Mouse (Mus musculus): Measurements from ENCODE around the gene Cbfa2t2. TPM values are rescaled to one million over a fixed set of nuclear protein-coding genes. Genes with fewer than 3 reads are reported as not detected.
"Not testable (repeated sequence)": the region's sequence is repeated elsewhere in the genome, so short reads cannot be mapped to it uniquely, and the experiment has no call there.

Cbfa2t2 gene
- total RNA-seq, 2 experiments from 2014 or later = 45.8 to 60.4 TPM

DNA sequence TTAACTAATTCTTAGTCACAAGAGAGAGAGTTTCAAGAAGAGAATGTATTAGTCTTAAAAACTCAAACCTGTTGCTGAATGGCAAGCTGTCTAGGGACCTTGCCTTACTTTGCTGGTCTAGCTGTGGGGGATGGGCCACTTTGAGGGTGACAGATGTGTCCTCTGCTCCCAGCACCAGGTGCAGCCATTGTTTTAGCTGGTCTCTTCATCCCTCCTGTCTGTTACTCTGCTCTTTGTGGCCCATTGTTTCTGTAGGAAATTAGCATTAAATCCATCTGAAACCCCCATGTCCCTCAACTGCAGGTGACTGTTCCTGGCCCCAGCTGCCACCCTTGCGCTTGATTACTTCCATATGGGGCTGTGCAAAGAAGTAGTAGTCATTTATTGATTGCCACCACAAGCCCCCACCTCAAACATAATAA, 29.6 kb downstream of the Cbfa2t2 start:
- DNase-seq (ENCODE audit: low spot score in 2 of 2) = no peak

DNA sequence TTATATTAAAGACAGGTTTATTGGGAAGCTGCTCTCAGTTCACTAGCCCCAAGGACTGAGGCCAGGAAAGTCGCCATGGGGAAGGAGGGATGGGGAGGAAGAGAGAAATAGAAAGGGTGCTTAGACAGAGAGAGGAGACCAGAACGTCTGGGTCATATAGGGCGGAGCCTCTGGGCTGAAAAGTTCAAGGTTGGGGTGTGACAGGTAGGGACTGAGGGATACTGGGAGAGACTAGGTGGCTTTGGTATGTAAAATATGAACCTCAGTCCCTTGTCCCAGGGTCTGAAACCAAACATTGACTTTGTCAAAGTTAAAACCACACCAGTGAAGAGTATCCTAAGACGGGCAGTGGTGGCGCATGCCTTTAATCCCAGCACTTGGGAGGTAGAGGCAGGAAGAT, 30.9 kb downstream of the Cbfa2t2 start:
- no peak for DNase-seq (ENCODE audit: low spot score in 2 of 2)

DNA sequence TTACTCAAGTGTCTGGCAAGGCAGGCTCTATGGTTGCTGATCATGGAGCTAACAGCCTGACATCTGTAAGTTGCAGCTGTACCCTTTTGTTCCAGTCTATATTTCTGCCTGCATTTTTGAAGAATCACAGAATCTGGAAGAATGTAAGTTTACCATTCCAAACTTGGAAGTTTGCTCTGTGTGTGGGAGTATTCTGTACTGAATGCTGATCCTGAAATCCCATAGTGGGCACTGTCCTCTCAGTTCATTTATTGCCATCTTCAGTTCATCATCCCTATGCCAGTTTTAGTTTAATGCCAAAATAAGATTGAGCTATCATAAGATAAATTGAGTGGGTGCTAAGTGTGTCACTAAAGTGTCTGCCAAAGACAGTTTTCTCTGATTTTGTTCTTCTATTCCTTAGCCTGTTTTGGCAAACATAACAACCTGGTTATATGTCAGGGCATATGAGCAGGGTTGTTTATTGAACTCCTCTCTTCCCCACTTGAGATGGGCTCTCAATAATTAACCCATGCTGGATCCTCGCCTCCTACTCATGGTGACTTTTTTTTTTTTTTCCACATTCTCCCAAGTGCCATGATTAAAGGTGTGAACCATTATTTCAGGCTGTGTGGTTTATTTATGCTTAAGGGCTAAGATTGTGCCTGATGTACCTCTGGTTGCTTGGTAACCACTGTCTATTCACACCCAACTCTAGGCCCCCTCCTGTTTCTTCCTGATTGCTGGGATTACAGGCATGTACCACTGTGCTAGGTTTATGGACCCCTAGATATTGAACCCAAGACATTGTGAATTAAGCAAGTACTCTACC, 38.2 kb downstream of the Cbfa2t2 start:
- no peak for DNase-seq (ENCODE audit: low spot score in 2 of 2)

DNA sequence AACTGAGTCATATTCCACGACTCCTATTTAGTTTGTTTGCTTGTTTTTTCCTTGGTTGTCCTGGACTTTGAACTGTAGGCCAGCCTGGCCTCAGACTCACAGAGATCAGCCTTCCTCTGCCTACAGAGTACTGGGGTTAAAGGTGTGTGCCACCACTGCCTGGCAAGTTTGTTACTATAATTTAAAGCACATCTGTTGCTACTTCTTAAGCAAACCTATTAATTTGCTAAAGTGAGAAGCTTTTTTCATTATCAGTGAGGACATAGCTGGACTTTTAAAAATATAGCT, 38.7 kb downstream of the Cbfa2t2 start:
- no peak for DNase-seq (ENCODE audit: low spot score in 2 of 2)

DNA sequence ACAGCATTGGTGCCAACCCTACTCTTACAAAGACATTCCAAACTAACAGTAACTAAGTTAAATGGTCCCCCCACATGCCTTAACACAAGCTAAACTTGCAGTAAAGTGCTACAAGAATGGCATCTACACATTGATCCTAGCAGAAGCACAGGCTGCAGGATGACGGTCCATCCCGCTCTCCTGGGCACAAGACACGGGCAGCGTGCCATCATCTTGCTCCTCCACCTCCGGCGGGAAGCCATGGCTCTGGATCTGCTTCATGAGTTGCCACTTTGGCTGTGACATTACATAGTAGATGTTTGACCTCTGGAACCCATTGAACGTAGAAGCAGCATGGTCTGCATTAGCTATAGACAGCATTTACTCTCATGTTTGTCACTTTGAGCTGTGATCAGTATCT, 39.6 kb downstream of the Cbfa2t2 start:
- no peak for DNase-seq (ENCODE audit: low spot score in 2 of 2)

DNA sequence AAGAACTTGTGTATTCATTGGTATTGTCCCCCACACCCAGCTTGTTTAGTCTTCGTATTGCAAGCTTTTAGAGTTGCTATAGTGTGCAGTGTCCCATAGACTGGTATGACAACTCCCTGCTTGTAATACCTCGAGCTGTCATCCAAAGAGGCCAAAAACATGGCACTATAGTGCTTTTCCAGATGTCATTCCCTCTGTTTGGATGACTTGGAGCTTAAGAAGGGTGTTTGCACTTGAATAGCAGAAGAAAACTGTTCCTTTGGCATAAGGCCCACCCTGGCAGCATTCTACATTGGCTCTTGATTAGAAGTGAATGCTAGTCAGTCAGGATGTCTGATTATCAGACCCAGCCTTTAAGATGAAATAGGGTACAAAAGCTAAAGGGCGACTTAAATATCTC, 40.7 kb downstream of the Cbfa2t2 start:
- DNase-seq (ENCODE audit: low spot score in 2 of 2) = no peak

DNA sequence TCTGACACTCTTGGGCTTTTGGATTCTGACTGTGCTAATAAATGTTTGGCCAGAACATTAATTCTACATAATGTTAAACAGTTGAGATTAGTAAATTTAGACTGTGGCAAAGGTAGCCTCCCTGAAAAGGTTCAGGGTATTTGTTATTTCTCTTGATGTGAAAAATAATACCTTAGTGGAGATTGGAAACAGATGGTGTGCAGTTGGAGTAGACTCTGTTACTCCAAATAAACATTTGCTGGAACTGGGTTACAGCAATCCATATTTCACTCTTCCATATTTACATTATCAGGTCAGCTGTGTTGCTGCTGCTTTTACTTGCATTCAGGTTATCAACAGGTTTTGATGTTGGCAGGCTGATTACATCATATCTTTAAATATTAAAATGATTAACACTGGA, 55.5 kb downstream of the Cbfa2t2 start:
- no peak for DNase-seq (ENCODE audit: low spot score in 2 of 2)

DNA sequence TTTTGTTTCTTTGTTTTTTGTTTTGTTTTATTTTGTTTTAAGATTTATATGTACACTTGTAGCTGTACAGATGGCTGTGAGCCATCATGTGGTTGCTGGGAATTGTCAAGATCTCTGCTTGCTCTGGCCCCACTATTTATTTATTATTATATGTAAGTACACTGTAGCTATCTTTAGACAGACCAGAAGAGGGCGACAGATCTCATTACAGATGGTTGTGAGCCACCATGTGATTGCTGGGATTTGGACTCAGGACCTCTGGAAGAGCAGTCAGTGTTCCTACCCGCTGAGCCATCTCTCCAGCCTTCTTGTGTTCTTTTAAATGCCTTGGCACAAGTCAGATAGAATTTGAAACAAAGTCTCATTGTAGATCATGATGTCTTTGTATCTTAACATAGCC, 57.3 kb downstream of the Cbfa2t2 start:
- not testable (repeated sequence) for DNase-seq (ENCODE audit: low spot score in 2 of 2)

DNA sequence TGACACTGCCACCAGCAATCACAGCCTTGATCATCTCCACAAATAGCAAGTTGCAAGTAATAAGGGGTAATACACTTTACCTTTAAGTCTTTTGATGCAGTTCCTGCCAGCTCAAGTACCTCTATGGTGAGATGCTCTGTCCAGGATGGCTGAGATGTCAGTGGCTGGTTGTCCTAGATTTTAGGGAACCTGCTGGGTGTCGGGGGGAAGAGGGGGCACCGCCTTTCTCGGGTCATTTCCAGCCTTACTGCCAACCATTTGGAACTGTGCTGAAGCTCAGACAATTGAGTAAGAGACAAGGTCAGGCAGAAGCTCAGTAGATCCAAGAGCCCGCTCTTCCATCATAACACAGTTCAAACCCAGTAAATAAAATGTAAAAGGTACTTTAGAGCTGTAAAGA, 58.7 kb downstream of the Cbfa2t2 start:
- DNase-seq (ENCODE audit: low spot score in 2 of 2) = no peak

DNA sequence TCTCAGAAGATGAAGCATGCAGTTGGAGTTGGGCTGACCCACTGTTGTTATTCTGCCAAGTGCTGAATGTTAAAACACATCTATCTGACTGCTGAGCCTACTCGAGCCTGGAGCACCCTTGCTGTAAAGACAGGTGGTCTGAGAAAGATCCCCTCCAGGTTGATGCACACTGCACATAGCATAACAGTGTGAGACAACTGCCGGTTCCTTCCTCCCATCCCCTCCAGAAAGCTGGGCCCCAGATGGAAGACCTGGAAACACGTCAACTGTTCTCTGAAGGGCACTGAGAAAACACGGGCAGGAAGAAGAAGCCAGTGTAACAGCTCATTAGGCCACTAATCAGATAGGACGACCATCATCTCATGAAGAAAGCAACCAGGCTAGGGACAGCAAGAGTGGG, 62.3 kb downstream of the Cbfa2t2 start:
- no peak for DNase-seq (ENCODE audit: low spot score in 2 of 2)

DNA sequence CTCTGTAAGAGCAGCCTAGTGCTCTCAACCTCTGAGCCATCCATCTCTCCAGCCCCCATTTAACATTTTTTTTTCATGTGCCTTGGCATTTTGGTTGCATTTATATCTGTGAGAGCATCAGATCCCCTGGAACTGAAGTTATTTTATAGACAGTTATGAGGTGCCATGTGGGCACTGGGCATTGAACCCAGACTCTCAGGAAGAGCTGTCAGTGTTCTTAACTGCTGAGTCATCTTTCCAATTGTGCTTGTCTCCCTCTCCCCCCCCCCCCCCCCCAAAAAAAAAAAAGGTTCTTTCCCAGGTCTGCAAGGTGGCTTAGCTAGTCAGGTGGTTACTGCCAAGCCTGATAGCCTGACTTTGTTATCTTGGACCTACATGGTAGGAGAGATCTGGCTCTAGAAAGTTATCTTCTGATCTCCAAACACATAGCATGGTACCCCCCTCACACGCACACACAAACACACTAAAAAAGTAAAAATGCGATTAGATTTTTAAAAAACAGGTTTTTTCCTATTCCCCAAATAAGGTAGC, 63.5 kb downstream of the Cbfa2t2 start:
- no peak for DNase-seq (ENCODE audit: low spot score in 2 of 2)

DNA sequence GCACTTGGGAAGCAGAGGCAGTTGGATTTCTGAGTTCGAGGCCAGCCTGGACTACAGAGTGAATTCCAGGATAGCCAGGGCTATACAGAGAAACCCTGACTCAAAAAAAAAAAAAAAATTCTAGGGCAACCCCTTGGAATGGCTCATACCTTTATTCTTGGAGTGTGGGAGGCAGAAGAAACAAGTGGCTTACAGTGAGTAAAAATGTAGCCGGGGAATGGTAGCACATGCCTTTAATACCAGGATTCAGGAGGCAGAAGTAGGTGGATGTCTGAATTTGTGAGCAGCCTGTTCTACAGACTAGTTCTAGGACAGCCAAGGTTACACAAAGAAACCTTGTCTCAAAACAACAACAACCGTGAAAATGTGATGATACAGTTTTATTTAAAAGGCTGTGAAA, 64.5 kb downstream of the Cbfa2t2 start:
- DNase-seq (ENCODE audit: low spot score in 2 of 2) = no peak

DNA sequence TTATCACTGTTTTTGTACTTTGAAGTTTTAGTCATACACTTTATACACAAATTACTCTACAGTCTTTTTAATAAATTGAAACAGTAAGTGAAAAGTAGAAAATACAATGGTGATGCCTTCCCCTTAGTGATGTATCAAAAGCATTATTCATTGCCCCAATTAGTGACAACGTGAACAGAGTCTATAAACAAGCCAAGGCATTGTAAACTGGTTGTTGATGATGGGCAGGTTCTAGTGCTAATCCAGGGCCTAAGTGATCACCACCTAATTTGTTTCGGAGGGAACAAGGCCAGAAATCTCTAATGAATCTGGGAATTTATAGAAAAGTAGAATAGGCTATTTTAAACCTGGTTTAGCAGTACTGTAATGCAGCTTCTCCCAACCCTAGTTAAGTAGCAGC, 70.8 kb downstream of the Cbfa2t2 start:
- DNase-seq (ENCODE audit: low spot score in 2 of 2) = no peak

DNA sequence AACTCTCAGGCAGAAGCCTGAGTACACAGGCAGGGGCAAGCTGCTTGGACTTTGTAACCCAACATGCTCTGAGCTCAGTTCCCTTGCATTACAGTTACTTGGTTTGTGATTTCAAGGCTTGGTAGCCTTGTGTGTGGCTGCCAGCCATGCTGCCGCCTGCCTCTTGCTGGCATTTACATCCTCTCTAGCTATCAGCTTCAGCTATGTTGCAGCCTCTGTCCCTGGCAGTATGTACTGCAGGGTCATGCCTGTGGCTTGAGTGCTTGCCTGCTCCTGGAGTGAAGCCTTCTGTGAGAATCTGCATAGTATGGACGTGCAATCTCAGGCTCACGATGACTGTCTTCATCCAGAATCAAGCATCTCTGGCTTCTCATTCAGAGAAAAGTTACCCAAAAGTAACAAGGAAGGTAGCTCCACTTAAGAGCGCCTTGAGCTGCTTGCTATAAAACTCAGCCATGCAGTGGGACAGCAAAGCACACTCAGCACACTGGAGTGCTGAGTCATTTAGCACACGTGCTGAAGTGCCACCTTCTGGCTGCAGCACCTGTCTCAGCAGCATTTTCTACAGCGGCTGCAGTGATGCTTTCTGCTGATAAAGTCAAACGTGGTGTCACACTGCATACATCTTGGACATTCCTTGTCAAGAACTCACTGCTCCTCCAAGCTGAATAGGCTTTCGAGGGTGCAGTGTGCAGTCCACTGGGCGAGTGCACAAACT, 71.4 kb downstream of the Cbfa2t2 start:
- DNase-seq (ENCODE audit: low spot score in 2 of 2) = no peak

DNA sequence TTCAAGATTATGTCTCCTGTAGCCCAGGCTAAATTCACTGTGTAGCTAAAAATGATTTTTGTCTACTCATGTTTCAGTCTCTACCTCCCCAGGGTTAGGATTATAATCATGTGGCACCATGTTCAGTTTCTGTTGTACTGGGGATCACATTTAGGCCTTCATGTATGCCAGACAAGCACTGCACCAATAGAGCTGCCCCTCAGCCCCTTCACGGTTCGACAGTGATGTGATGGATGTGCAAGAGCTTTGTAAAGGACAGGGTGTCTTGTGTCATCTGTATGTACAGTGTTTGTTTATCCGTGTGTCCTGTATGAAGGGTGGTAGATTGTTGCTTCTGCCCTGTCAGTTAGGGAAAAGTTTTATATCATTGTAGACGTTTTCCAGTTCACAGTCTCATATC, 72.2 kb downstream of the Cbfa2t2 start:
- no peak for DNase-seq (ENCODE audit: low spot score in 2 of 2)

DNA sequence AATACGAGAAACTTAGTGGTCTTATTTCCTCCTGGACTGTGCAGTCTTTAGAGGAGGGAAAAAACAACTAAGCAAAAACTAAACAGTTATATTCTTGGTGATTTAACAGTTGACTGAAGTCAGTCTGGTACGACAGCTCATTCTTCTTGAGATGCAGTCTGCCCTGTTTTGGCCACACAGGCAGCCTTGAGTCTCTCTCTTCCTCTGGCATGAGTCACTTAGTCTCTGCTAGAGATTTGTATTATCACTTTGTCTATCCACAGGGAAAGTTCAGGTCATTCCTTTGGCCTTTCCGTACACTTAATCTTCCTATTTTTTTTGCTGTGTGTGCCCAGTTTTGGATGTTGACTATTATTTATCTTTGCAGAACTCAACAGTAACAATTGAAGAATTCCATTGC, 73.9 kb downstream of the Cbfa2t2 start:
- DNase-seq (ENCODE audit: low spot score in 2 of 2) = no peak

DNA sequence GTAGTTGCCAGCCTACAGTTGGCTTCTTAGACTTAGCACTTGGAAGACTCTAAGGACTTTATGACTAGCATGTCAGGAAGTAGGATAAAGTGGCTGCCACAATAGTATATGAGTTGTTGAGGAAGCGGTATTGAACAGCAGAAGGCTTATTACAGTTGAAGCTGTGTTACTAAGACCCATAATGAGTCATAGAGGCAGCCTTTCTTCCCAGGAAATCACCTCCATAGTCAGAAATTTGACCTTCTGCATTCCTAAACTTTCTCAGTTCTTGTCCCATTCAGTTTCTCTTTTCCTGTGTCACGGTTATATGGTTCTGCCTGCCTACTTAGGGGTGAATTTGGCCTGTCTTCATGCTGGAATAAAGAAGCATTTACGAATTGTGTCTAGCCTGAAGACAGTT, 80.7 kb downstream of the Cbfa2t2 start:
- DNase-seq (ENCODE audit: low spot score in 2 of 2) = no peak

DNA sequence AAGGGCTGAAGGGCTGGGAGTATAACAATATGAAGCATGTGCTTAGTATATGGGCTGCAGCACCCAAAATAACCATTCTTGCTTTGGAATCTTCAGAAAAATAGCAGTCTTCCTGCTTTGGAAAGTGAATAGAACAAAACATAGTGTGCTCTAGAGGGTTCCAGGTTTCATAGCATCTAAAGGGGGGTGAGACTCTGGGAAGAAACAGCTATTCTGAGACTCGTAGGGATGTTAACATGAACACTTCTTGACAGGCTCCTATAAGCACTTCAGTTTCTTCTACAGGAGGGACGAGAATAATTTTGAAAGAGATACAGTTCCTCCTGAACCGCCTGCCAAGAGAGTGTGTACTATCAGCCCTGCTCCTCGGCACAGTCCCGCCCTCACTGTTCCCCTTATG, 81.1 kb downstream of the Cbfa2t2 start:
- no peak for DNase-seq (ENCODE audit: low spot score in 2 of 2)

DNA sequence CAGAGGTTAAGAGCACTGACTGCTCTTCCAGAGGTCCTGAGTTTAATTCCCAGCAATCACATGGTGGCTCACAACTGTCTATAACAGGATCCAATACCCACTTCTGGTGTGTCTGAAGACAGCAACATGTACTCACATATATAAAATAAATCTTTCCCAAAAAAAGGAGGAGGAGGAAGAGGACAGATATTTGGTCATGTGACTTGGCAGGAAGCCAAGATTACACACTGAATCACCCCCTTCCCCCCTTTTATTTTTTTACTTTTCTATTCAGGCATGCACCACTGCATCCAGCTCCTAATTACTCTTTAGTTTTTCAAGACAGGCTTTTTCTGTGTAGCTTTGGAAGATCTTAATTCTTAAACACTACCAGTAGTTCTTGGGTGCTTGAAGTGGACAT, 85.2 kb downstream of the Cbfa2t2 start:
- no peak for DNase-seq (ENCODE audit: low spot score in 2 of 2)

DNA sequence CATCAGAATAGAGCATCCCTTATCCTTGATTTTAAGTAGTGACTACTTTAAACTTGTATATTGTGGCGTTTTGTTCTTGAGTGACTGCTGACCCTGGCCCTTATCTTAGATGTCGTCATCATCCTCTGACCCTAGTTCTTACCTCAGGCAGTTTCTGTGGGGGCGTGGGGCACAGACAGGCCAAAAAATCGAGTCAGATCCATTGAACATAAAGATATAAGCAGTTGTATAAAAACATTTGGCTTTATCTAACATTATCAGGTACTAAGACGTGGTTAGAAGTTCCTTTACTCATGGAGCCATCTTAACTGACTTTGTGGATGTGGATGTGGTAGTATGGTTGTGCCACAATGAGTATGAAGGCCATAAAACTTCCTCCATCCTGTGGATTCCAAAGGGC, 86.1 kb downstream of the Cbfa2t2 start:
- no peak for DNase-seq (ENCODE audit: low spot score in 2 of 2)

DNA sequence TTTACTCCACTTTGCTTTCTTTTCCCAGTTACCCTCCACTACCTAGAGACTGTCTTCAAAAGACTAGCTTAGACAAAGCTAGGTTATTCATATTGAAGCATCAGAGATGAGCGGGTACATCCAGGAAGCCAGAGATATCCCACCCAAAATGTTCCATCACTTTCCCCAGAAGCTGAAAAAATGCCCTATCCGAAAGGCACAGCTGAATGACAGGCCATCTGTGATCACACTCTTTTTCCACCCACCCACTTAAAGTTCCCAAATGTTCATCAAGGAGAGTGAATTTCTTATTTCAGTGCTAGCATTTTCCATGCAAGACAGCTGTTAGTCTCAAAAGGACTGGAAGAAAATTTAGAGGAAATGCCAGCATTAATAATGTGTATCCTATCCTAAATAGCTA, 89.0 kb downstream of the Cbfa2t2 start:
- no peak for DNase-seq (ENCODE audit: low spot score in 2 of 2)

DNA sequence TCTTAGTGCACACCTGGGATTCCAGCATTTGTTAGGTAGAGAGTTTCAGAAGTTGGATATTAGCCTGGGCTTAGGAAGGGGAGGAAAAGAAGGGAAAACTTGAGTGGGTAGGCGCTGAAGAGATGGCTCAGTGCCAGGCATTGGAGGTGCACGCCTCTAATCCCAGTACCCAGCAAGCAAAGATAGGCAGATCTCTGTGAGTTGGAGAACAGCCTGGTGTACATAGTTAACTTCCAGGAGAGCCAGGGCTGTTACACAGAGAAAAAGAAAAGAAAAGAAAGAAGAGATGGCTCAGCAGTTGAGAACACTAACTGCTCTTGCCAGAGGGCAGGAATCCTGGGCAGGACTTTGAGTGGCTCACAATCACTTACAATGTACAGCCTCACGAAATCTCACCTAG, 90.2 kb downstream of the Cbfa2t2 start:
- DNase-seq (ENCODE audit: low spot score in 2 of 2) = no peak

DNA sequence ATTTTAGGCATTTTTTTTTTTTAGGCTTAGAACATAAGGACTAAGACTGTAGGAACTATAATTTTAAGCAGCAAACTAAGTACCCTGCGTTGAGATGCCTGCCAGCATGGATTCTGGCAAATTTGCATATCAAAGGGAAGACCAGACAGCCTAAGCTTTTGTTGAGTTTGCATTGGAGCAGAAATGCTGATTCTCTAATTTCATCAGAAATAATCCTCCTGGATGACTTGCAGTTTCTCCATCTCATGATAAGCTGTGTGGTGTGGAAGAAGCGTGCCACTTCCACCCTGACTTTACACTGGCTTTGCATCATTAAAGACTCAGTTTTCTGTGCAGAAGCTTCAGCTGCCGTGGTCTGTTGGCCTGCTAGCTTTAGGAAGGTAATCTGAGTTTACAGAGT, 96.6 kb downstream of the Cbfa2t2 start:
- DNase-seq (ENCODE audit: low spot score in 2 of 2) = no peak
